Mouse (Mus musculus): ENCODE results near the gene Atp8b2.

DNA sequence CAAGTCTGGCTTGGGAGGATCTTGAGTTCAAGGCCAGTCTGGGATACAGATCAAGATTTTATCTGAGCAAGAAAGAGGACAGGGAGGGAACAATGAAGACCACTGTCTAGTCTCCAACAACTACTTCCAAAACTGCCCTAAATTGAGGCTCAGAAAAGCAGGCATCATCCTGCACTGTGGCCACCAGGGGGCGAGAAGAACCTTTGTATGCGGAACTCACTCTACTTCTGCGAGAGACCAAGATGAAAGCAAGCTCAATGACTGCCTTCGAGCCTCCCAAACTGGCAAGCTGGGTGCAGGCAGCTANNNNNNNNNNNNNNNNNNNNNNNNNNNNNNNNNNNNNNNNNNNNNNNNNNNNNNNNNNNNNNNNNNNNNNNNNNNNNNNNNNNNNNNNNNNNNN, 9.9 kb downstream of the Atp8b2 start:
- TF ChIP-seq POLR2A (IDR thresholded peaks at IDR 0.05; ENCODE audit: borderline replicate concordance, control insufficient read depth, low read depth, low read length): no peak
- TF ChIP-seq CTCF (IDR thresholded peaks at IDR 0.05; ENCODE audit: control insufficient read depth, insufficient read depth, low read length): peak; percentile 94
